Mouse (Mus musculus): ENCODE measurements around the gene Frmd4a.
A peak's percentile ranks its signal among the peaks of the same experiment; 100 is the strongest.
"Not testable (repeated sequence)": the region's sequence is repeated elsewhere in the genome, so short reads cannot be mapped to it uniquely, and the experiment has no call there.

Gene Frmd4a

GRCm38 (mm10) chr2:4593433-4593832 lies 575.9 kb downstream of the Frmd4a start:
- peak; percentile 14 for DNase-seq

GRCm38 (mm10) chr2:4593878-4594387 lies 576.4 kb downstream of the Frmd4a start:
- no peak for DNase-seq

GRCm38 (mm10) chr2:4596992-4597391 lies 579.5 kb downstream of the Frmd4a start:
- DNase-seq = no peak

- DNase-seq = peak; percentile 90
Observed at GRCm38 (mm10) chr2:4601034-4601890, 583.7 kb downstream of the Frmd4a start.

GRCm38 (mm10) chr2:4603361-4603945 lies 585.9 kb downstream of the Frmd4a start:
- DNase-seq = no peak

- no peak for DNase-seq
Observed at GRCm38 (mm10) chr2:4606559-4606958, 589.0 kb downstream of the Frmd4a start.

GRCm38 (mm10) chr2:4608253-4608652 lies 590.7 kb downstream of the Frmd4a start:
- no peak for DNase-seq

GRCm38 (mm10) chr2:4609433-4609832 lies 591.9 kb downstream of the Frmd4a start:
- DNase-seq = no peak

GRCm38 (mm10) chr2:4611295-4611694 lies 593.8 kb downstream of the Frmd4a start:
- DNase-seq = no peak

GRCm38 (mm10) chr2:4611704-4612103 lies 594.2 kb downstream of the Frmd4a start:
- no peak for DNase-seq

- not testable (repeated sequence) for DNase-seq
Observed at GRCm38 (mm10) chr2:4614276-4614929, 596.9 kb downstream of the Frmd4a start.

GRCm38 (mm10) chr2:4615014-4615546 lies 597.6 kb downstream of the Frmd4a start:
- DNase-seq = no peak

- DNase-seq = no peak
Observed at GRCm38 (mm10) chr2:4616995-4617394, 599.5 kb downstream of the Frmd4a start.

- not testable (repeated sequence) for DNase-seq
Observed at GRCm38 (mm10) chr2:4619126-4619525, 601.6 kb downstream of the Frmd4a start.

GRCm38 (mm10) chr2:4619893-4620593 lies 602.5 kb downstream of the Frmd4a start:
- no peak for DNase-seq

- no peak for DNase-seq
Observed at GRCm38 (mm10) chr2:4620640-4621401, 603.3 kb downstream of the Frmd4a start.

GRCm38 (mm10) chr2:4621471-4621985 lies 604.0 kb downstream of the Frmd4a start:
- DNase-seq = no peak

GRCm38 (mm10) chr2:4626911-4627310 lies 609.4 kb downstream of the Frmd4a start:
- DNase-seq = no peak

- DNase-seq = no peak
Observed at GRCm38 (mm10) chr2:4628920-4629319, 611.4 kb downstream of the Frmd4a start.

- no peak for DNase-seq
Observed at GRCm38 (mm10) chr2:4629470-4629869, 612.0 kb downstream of the Frmd4a start.

- no peak for DNase-seq
Observed at GRCm38 (mm10) chr2:4630197-4630835, 612.8 kb downstream of the Frmd4a start.

Measured in cerebellum, adult 9-10 months (tissue).